Mouse (Mus musculus): ENCODE measurements at regions not wholly inside any gene's neighbourhood (a gene's known extent, or its start where the extent isn't known, plus 50 kb on each side); places are given as distances from the start of the nearest gene placed in this dataset.
A peak's percentile ranks its signal among the peaks of the same experiment; 100 is the strongest.
"Not testable (repeated sequence)": the region's sequence is repeated elsewhere in the genome, so short reads cannot be mapped to it uniquely, and the experiment has no call there.

- no peak for DNase-seq (ENCODE audit: low spot score in 2 of 2)
Measured at GRCm38 (mm10) chr14:87612871-87613270, 196.4 kb downstream of the Tdrd3 start.

GRCm38 (mm10) chr14:87619368-87620035, 203.1 kb downstream of the Tdrd3 start:
- no peak for DNase-seq (ENCODE audit: low spot score in 2 of 2)

DNA sequence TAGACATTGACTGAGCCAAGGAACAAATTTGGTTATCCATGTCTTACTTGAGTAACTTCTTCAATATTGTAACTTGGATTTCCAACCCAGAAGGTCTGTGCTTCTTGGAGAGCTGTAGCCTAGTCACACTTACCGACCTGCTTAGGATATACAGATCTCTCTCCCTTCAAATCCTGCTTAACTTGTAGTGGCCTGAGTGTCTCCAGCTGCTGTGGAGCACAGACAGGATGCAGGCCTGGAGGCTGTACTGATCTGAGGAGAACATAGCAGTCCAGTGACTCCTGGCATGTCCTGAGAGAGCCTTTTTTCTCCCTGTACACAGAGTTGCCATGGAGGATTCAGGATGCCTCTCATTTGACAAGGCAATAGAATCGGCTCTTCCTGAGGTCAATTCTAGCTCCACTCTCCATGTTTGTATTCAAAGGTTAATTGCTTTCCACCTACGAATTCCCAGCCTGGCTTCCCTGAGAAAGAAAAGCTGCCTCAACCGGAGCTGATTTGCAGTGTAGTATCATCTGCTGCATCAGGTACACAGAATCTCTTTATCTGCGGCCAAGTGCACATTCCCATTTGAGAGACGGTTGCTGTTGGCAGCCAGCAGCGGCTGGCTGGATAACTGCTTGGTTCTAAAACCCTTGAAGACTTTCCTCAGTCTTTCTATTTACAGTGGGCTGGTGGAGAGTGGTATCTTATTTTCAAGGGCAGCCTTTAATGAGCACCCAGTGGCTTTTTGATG, 214.8 kb downstream of the Tdrd3 start:
- DNase-seq (ENCODE audit: low spot score in 2 of 2), result no peak

GRCm38 (mm10) chr14:87634596-87634995, 218.2 kb downstream of the Tdrd3 start:
- DNase-seq (ENCODE audit: low spot score in 2 of 2), result no peak

DNA sequence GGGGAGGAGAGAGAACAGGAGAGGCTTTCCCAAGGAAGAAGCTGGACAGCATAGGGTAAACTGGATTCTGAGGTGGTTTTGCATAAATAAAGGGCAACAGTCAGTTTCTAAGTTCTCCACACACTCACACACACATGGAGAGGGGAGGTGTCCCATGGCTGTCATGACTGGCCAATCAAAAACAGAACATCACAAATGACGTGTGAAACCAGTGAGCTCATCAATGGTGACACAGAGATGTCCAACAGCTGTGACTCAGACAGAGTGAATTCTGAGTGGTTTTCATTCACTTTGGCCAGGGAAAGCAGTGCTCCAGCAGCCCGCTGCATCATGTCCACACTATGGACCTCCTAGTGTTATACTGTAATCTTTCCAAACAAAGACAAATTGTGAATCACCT, 220.7 kb downstream of the Tdrd3 start:
- no peak for DNase-seq (ENCODE audit: low spot score in 2 of 2)

GRCm38 (mm10) chr14:87667910-87668309, 251.5 kb downstream of the Tdrd3 start:
- no peak for DNase-seq (ENCODE audit: low spot score in 2 of 2)

DNA sequence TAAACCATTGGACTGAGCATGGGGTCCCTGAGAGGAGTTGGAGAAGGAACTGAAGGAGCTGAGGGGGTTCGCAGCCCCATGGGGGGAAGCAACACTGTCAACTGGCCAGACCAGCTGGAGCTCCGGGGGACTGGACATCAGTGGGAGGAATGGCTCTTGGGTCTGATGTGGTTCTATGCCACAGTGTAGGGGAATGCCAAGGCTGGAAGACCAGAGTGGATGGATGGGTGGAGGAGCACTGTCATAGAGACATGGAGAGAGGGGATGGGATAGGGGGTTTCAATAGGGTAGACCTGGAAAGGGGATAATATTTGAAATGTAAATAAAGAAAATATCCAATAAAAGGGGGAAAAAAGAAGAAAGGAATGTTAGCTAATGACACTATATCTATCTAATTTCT, 253.1 kb downstream of the Tdrd3 start:
- no peak for DNase-seq (ENCODE audit: low spot score in 2 of 2)

GRCm38 (mm10) chr14:87680788-87681187, 264.3 kb downstream of the Tdrd3 start:
- DNase-seq (ENCODE audit: low spot score in 2 of 2), result no peak

GRCm38 (mm10) chr14:87683091-87683806, 266.8 kb downstream of the Tdrd3 start:
- not testable (repeated sequence) for DNase-seq (ENCODE audit: low spot score in 2 of 2)

- DNase-seq (ENCODE audit: low spot score in 2 of 2), result no peak
Measured at GRCm38 (mm10) chr14:87689866-87690265, 273.4 kb downstream of the Tdrd3 start.

DNA sequence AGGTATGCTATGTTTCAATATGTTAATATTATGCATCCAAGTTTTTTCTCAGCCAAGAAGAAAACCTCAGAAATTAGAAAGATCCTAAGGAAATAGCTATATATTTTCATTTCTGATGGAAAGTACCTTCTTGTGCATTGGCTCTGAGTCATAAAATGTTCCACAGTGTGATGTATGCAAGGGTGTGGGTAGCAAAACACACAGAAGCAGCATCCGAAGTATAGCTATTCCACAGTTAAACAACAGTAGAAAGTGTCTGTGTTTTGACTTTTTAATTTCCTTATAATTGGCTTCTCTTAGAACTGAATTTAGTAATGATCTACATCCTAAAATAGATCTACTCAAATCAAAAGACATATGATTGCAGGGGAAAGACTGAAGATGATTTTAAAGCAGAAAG, 320.0 kb downstream of the Tdrd3 start:
- DNase-seq (ENCODE audit: low spot score in 2 of 2), result no peak

GRCm38 (mm10) chr14:87745524-87745923, 329.1 kb downstream of the Tdrd3 start:
- DNase-seq (ENCODE audit: low spot score in 2 of 2), result no peak

DNA sequence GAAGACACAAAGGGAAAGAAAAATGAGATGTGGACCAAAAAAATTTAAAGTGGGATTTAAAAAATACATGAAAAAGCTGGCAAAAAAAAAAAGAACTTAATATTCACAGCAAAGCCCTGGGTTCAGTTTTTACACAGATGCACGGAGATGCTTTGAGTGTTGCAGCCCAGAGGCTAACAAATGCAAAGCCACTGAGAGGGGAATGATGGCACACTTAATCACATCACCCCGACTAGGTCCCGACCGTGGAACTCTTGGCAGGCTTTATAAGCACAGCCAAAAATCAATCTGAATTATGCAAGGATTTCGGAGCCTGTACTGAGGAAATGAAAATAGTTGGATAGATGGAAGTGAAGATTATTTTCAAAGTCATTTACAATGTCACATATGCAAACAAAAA, 329.6 kb downstream of the Tdrd3 start:
- no peak for DNase-seq (ENCODE audit: low spot score in 2 of 2)

- no peak for DNase-seq (ENCODE audit: low spot score in 2 of 2)
Measured at GRCm38 (mm10) chr14:87749068-87749467, 332.6 kb downstream of the Tdrd3 start.

DNA sequence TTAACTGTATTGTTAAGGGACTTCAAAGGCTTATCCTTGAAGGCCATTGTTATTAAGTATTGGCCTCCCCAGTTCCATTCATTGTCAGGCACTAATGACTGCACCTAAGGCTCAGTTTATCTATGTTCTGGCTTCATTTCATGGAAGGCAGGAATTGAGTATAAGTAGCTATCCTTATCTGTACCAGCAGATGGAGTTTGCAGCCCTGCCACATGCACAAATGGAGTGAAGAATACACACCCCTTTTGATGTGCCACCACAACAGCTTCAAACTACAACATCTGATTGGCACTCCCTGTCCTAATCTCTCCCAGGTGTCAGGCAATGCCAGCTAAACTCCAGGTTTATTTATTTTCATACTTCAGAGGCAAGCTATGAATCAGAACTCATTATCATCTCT, 333.3 kb downstream of the Tdrd3 start:
- DNase-seq (ENCODE audit: low spot score in 2 of 2), result no peak

- DNase-seq (ENCODE audit: low spot score in 2 of 2), result no peak
Measured at GRCm38 (mm10) chr14:87750665-87751170, 334.3 kb downstream of the Tdrd3 start.

- no peak for DNase-seq (ENCODE audit: low spot score in 2 of 2)
Measured at GRCm38 (mm10) chr14:87754744-87755143, 338.3 kb downstream of the Tdrd3 start.

DNA sequence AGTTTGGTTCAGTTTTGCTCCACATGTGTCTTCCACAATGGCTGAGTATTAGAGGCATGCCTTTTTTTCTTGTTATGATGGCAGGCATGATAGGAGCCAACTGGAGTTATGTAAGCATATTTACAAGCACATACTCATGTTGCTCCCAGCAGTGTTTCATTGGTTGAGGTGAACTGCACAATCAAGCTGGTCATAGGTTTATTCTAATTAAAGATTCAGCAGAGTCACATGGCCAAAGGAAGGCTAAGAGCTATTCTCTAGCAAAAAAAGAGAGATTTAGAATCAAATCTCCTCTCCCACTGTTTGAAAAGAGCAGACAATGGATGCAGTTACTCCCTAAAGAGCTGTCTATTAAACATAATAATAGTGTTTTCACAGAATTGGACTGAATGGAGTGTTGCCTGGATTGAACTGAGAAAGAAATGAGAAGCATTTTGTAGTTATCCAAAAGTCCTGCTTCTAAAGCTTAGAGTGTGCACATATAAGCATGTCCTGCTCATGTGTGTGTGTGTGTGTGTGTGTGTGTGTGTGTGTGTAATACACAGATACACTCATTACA, 359.0 kb downstream of the Tdrd3 start:
- DNase-seq (ENCODE audit: low spot score in 2 of 2), result no peak

- no peak for DNase-seq (ENCODE audit: low spot score in 2 of 2)
Measured at GRCm38 (mm10) chr14:87799803-87800202, 383.4 kb downstream of the Tdrd3 start.

GRCm38 (mm10) chr14:87809664-87810063, 393.2 kb downstream of the Tdrd3 start:
- peak in 1 of 2 experiments; percentile 28 for DNase-seq (ENCODE audit: low spot score in 2 of 2)

DNA sequence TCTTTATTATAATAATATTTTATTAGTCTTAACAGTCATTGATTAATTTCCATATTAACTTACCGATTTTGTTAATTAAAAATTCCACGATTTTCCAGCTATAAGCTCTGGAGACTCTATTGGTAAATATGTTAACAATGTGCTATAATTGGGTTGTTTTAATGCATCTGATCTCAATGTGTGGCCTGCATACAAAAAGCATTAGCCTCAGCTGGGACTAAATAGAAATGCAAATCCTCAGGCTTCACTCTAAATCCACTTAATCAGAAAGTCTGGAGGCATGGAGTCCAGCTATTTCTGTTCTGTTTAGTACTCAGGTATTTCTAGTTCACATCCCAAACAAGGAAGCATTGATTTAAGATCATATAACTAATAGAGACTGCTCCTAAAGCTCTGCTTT, 427.7 kb downstream of the Tdrd3 start:
- DNase-seq (ENCODE audit: low spot score in 2 of 2), result no peak

- no peak for DNase-seq (ENCODE audit: low spot score in 2 of 2)
Measured at GRCm38 (mm10) chr14:87861486-87861885, 445.0 kb downstream of the Tdrd3 start.
